Mouse (Mus musculus) right cerebral cortex, postnatal 14 days (tissue): ENCODE results near the gene Ppp3ca.
"Not testable (repeated sequence)": the region's sequence is repeated elsewhere in the genome, so short reads cannot be mapped to it uniquely, and the experiment has no call there.

Source experiments
- DNase-seq: peaks from one replicate; pipeline ENCODE4 v3.0.0; 2022

The Ppp3ca gene

GRCm38 (mm10) chr3:136689793-136690543 lies 20.0 kb downstream of the Ppp3ca start:
- no peak for DNase-seq

GRCm38 (mm10) chr3:136691984-136692383 lies 22.1 kb downstream of the Ppp3ca start:
- no peak for DNase-seq

DNA sequence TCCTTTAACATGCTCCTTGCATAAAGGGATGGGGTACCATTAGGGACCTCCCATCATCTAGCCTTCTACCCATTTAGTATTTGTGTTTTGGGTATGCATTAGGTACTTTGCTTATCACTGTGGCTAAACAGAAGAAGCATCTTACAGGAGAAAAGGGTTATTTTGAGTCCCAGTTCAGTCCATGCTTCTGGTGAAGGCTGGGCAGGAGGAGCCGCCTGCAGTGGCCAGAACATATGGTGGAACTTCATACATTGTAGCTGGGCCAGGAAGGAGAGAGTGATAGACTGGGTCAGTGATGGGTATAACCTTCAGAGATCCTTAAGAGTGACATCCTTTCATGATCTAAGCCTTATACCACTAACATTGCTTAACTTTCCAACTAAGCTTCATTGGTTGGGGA lies 23.6 kb downstream of the Ppp3ca start:
- no peak for DNase-seq

- DNase-seq = no peak
Measured at GRCm38 (mm10) chr3:136697626-136698191, 27.8 kb downstream of the Ppp3ca start.

DNA sequence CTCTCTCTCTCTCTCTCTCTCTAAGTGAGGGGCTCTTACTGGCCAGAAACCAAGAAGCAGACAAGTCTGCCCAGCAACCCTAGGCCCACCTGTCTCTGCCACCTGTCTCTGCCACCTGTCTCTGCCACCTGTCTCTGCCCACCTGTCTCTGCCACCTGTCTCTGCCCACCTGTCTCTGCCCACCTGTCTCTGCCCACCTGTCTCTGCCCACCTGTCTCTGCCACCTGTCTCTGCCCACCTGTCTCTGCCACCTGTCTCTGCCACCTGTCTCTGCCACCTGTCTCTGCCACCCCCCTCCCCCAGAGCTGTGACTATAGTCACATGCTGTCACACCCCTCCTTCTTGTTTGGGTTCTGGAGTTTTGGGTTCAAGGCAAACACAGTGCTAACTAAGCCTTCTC lies 29.8 kb downstream of the Ppp3ca start:
- DNase-seq = not testable (repeated sequence)

- DNase-seq = no peak
Measured at GRCm38 (mm10) chr3:136700447-136701009, 30.6 kb downstream of the Ppp3ca start.

GRCm38 (mm10) chr3:136702861-136703260 lies 32.9 kb downstream of the Ppp3ca start:
- DNase-seq = no peak

- no peak for DNase-seq
Measured at GRCm38 (mm10) chr3:136704515-136705247, 34.8 kb downstream of the Ppp3ca start.

- no peak for DNase-seq
Measured at GRCm38 (mm10) chr3:136706048-136706447, 36.1 kb downstream of the Ppp3ca start.

DNA sequence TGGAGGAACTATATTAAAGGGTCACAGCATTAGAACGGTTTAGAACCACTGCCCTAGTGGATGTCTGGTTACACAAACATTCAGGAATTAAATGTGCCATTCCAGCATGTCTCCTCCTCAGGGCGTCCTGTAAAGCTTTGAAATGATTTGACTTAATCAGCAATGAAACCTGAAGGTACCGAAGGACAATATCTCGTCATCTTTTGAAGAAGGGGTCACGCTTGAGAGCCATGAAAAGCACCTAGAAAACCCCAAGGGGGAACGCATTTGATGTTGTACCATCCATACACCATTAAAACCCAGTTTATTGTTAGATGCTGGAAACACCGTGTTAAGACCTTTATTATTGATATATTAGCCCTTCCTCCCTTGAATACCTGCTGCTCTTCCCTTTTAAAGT lies 36.8 kb downstream of the Ppp3ca start:
- DNase-seq = no peak

- DNase-seq = no peak
Measured at GRCm38 (mm10) chr3:136707222-136708019, 37.5 kb downstream of the Ppp3ca start.

- no peak for DNase-seq
Measured at GRCm38 (mm10) chr3:136708230-136708629, 38.3 kb downstream of the Ppp3ca start.

- DNase-seq = no peak
Measured at GRCm38 (mm10) chr3:136710310-136710906, 40.5 kb downstream of the Ppp3ca start.

GRCm38 (mm10) chr3:136714307-136715039 lies 44.5 kb downstream of the Ppp3ca start:
- DNase-seq = no peak

DNA sequence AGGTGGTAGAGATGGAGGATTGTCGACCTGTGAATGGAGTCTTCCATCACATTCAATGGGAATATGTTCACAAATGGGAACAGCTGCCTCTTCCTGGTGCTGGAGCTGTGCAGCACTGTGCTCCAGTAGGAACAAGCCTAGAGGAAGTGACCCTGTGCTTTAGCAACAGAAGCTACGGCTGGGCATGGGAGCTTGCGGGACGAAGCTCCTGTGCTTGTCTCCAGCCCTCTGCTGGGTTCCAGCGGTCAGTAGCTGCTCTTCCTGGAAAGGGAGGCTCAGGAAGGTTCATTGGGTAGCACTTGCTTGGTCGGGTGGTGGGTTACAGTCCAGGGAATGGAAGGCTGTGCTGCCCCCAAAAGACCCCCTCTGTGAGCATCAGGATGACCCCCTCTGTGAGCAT lies 46.3 kb downstream of the Ppp3ca start:
- DNase-seq = no peak

DNA sequence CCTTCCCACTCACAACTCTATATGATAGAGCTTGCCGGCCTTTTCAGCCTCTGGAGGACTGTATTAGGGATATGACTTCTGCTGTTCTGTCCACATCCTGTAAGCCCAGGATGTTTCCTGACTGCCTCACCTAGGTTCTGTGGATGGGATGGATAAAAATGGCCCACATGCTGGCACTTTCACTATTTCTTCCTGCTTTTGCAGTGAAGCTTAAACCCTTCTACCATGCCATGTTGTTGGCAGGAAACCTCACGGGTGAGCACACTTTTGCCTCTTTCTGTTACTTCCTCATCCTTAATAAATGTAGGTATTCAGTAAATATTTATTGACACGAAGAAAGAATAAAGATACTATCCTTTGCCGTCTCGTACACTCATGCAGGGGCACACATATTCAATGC lies 48.5 kb downstream of the Ppp3ca start:
- no peak for DNase-seq

DNA sequence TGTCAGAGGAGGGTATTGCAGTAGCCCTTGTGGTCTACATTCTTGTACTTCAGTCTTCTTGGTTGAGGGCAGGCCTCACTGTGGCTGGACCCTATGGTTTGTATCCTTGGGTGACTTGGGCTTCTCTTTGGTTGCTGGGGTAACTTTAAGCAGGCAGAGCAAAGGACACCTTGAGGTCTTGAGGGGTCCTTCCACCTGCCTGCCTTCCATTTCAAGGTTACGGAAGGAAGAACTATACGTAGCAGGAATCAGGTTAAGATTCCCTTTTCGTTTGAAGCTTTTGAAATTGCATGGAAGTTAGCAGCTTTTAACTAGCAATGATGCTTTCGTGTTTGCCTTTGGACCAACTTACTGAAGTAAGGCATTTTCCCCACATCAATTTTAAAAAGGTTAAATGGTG lies 51.3 kb downstream of the Ppp3ca start:
- no peak for DNase-seq

GRCm38 (mm10) chr3:136721804-136722427 lies 52.0 kb downstream of the Ppp3ca start:
- DNase-seq = no peak

DNA sequence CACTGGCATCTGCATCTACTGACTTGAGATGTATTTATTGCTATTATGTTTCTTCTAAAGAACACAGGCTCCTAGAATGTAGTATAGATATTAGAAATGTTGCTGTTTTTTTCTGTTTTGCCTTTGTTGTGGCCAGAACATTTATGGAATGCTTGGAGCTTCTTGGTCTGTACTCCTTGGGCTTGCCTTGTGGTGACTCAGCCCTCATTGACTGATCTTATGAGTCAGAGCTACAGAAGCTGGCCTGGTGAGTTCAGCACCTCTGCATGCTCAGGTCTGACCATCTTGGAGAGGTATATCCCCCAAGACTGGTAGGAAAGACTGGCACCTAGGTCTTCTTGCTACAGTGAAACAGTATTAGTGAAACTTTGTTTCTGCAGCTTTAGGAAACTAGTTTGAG lies 52.6 kb downstream of the Ppp3ca start:
- DNase-seq = no peak

DNA sequence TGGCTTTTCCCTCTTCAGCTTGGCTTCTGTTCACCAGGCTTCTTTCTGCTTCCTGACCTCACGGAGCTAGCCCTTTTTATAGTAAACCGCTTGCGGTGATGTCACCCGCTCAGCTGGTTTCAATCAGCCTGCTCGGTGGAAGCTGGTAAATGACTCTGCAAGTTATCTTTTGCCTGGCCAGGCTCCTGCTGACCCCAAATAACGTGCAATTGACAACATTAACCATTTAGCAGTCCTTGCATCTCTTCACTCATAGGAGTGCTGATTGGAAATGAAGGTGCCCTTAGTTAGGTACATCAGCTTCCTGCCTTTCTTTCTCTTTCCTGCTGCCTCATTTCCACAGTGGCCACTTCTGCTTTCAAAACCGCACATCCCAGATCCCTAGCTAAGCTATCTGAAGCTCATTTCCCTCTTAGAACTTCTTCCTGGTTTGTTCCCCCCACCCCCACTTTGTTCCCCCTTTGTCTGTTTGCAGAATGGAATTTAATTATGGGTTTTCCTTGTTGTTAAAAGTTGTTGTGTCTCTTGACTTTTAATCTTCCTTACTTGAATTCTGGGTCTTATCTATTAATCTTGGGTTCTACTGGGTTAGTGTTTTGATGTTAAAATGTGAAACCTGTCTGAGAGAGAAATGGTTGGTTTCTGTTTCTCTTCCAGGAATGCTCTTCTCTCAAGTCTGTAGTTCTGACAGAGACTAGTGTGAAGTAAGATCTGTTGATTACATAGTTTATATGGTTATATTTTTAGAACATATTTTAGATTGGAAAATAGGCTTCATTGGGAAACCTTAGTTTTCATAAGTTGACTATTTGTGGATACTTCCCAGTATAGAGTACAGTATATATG lies 55.6 kb downstream of the Ppp3ca start:
- peak; percentile 28 for DNase-seq
